Mouse (Mus musculus) adrenal gland, postnatal 36 days (tissue): ENCODE measurements around the gene Opcml. TPM values are rescaled to one million over a fixed set of nuclear protein-coding genes. Genes with fewer than 3 reads are reported as not detected.
A peak's percentile ranks its signal among the peaks of the same experiment; 100 is the strongest.

Source experiments
- DNase-seq, 2 experiments: peaks; one replicate each; pipeline ENCODE4 v3.0.0; 2021; ENCODE audit warnings: mixed read lengths in 1 of 2
- total RNA-seq, 2 experiments: library from RNA; stranded (reverse); gene quantifications; 2 replicates each; pipeline ENCODE4 v1.2.3; 2021

Opcml gene
- total RNA-seq, 2 experiments from 2014 or later: 1.3 to 2.3 TPM

- no peak for DNase-seq
Observed at GRCm38 (mm10) chr9:28011483-28011882, 220.9 kb downstream of the Opcml start.

- no peak for DNase-seq
Observed at GRCm38 (mm10) chr9:28012664-28013063, 222.1 kb downstream of the Opcml start.

GRCm38 (mm10) chr9:28013192-28013591 lies 222.6 kb downstream of the Opcml start:
- no peak for DNase-seq

- no peak for DNase-seq
Observed at GRCm38 (mm10) chr9:28028156-28028555, 237.6 kb downstream of the Opcml start.

GRCm38 (mm10) chr9:28028788-28029393 lies 238.3 kb downstream of the Opcml start:
- DNase-seq: no peak

GRCm38 (mm10) chr9:28049157-28049556 lies 258.6 kb downstream of the Opcml start:
- no peak for DNase-seq

- peak in 1 of 2 experiments; percentile 10 for DNase-seq
Observed at GRCm38 (mm10) chr9:28057171-28057845, 266.7 kb downstream of the Opcml start.

GRCm38 (mm10) chr9:28065126-28065525 lies 274.6 kb downstream of the Opcml start:
- DNase-seq: peak; percentile 1 to 3

- DNase-seq: no peak
Observed at GRCm38 (mm10) chr9:28080694-28081093, 290.1 kb downstream of the Opcml start.

GRCm38 (mm10) chr9:28083754-28084153 lies 293.2 kb downstream of the Opcml start:
- no peak for DNase-seq

GRCm38 (mm10) chr9:28084273-28084726 lies 293.7 kb downstream of the Opcml start:
- no peak for DNase-seq

- DNase-seq: no peak
Observed at GRCm38 (mm10) chr9:28091395-28091794, 300.8 kb downstream of the Opcml start.

GRCm38 (mm10) chr9:28094722-28095121 lies 304.1 kb downstream of the Opcml start:
- no peak for DNase-seq

GRCm38 (mm10) chr9:28096204-28096603 lies 305.6 kb downstream of the Opcml start:
- no peak for DNase-seq

- DNase-seq: no peak
Observed at GRCm38 (mm10) chr9:28101981-28102380, 311.4 kb downstream of the Opcml start.

GRCm38 (mm10) chr9:28121858-28122257 lies 331.3 kb downstream of the Opcml start:
- no peak for DNase-seq

- DNase-seq: no peak
Observed at GRCm38 (mm10) chr9:28128735-28129134, 338.2 kb downstream of the Opcml start.

GRCm38 (mm10) chr9:28131521-28131920 lies 340.9 kb downstream of the Opcml start:
- DNase-seq: no peak

GRCm38 (mm10) chr9:28136614-28137013 lies 346.0 kb downstream of the Opcml start:
- no peak for DNase-seq

- no peak for DNase-seq
Observed at GRCm38 (mm10) chr9:28139957-28140597, 349.5 kb downstream of the Opcml start.

GRCm38 (mm10) chr9:28149507-28149906 lies 358.9 kb downstream of the Opcml start:
- DNase-seq: no peak

GRCm38 (mm10) chr9:28153748-28154147 lies 363.2 kb downstream of the Opcml start:
- no peak for DNase-seq

GRCm38 (mm10) chr9:28157092-28157491 lies 366.5 kb downstream of the Opcml start:
- no peak for DNase-seq
